Mouse (Mus musculus) hindbrain, embryonic 11.5 days (tissue): ENCODE measurements around the gene Tpo. TPM values are rescaled to one million over a fixed set of nuclear protein-coding genes. Genes with fewer than 3 reads are reported as not detected.

Experiments used
- ATAC-seq: fragments of 200-750 bp; cut with Nextera tagmentation; 2 replicates; pipeline ENCODE4 v1.8.0; 2017; ENCODE audit warnings: mild to moderate bottlenecking, moderate TSS enrichment, moderate library complexity; ENCODE audit not compliant: low FRiP score
- DNase-seq: peaks from one replicate; pipeline ENCODE4 v3.0.0-alpha.2; 2015; ENCODE audit warnings: low spot score
- H3K27ac ChIP-seq: fragments of 300-500 bp; sonication (generic); 2 replicates; pipeline ENCODE4 v1.5.1; 2014; ENCODE audit warnings: mild to moderate bottlenecking, low read depth, low read length
- H3K27me3 ChIP-seq: fragments of 300-500 bp; sonication (generic); 2 replicates; pipeline ENCODE4 v1.6.1; 2014; ENCODE audit warnings: mild to moderate bottlenecking, low read length, moderate library complexity, mixed read lengths; ENCODE audit not compliant: control insufficient read depth, insufficient read depth
- H3K36me3 ChIP-seq: fragments of 300-500 bp; sonication (generic); 2 replicates; pipeline ENCODE4 v1.6.1; 2014; ENCODE audit warnings: mild to moderate bottlenecking, low read length, moderate library complexity, mixed read lengths; ENCODE audit not compliant: control insufficient read depth, insufficient read depth
- H3K4me1 ChIP-seq: fragments of 300-500 bp; sonication (generic); replicated peaks from 2 replicates; pipeline ENCODE4 v1.6.1; 2014; ENCODE audit warnings: low read length, mixed read lengths; ENCODE audit not compliant: control insufficient read depth, insufficient read depth
- H3K4me2 ChIP-seq: fragments of 300-500 bp; sonication (generic); replicated peaks from 2 replicates; pipeline ENCODE4 v1.6.1; 2014; ENCODE audit warnings: mild to moderate bottlenecking, low read depth, low read length
- H3K4me3 ChIP-seq: fragments of 300-500 bp; sonication (generic); 2 replicates; pipeline ENCODE4 v1.5.1; 2014; ENCODE audit warnings: low read depth, low read length
- H3K9ac ChIP-seq: fragments of 300-500 bp; sonication (generic); 2 replicates; pipeline ENCODE4 v1.6.1; 2014; ENCODE audit warnings: low read depth, low read length
- H3K9me3 ChIP-seq: fragments of 300-500 bp; sonication (generic); 2 replicates; pipeline ENCODE4 v1.6.1; 2016; ENCODE audit warnings: low read length; ENCODE audit not compliant: control insufficient read depth
- WGBS: fragments of 180-500 bp; shearing (Covaris S2); extraction: QIAGEN DNeasy Blood & Tissue Kit; methylation state at CpG from one replicate; pipeline ENCODE4 v1.1.7; 2014; 5-methylcytosine and 5-hydroxymethylcytosine counted together
- polyA plus RNA-seq: library from polyadenylated mRNA; unstranded; fragments of >200 nt; fragmentation: Nextera tagmentation; extraction: Ambion mirVana; gene quantifications from 2 replicates; pipeline ENCODE4 v1.2.1, GENCODE M21; 2014

Tpo gene
- polyA plus RNA-seq, 1 experiment from 2014 or later: not detected

GRCm38 (mm10) chr12:30062118-30062505, 70.3 kb downstream of the Tpo start:
- WGBS: 29% methylated on average over 6 of the region's 6 CpGs
- Histone ChIP-seq H3K4me3 (no peak overlapping the region), H3K4me2 (no peak overlapping the region), H3K9me3 (no peaks in the 10 kb centered on the region), H3K4me1 (no peaks in the 10 kb centered on the region), H3K9ac (no peak overlapping the region), H3K27ac (no peak overlapping the region), H3K36me3 (no peaks in the 10 kb centered on the region), H3K27me3 (no peaks in the 10 kb centered on the region)
- DNase-seq (no peak), ATAC-seq (no peak)

- Histone ChIP-seq H3K4me2 (no peak overlapping the region), H3K4me1 (no peaks in the 10 kb centered on the region), H3K9ac (no peak overlapping the region), H3K9me3 (no peaks in the 10 kb centered on the region), H3K36me3 (no peaks in the 10 kb centered on the region), H3K4me3 (no peak overlapping the region), H3K27me3 (no peaks in the 10 kb centered on the region), H3K27ac (no peak overlapping the region)
- DNase-seq: no peak
- 25% methylated on average over 1 of the region's 1 CpGs for WGBS
- ATAC-seq: no peak
Measured at GRCm38 (mm10) chr12:30061503-30062117, 70.8 kb downstream of the Tpo start.

- Histone ChIP-seq H3K9ac (no peak overlapping the region), H3K27me3 (no peaks in the 10 kb centered on the region), H3K9me3 (no peaks in the 10 kb centered on the region), H3K4me3 (no peak overlapping the region), H3K36me3 (no peaks in the 10 kb centered on the region), H3K4me2 (no peak overlapping the region), H3K27ac (no peak overlapping the region), H3K4me1 (no peaks in the 10 kb centered on the region)
- ATAC-seq (no peak), DNase-seq (no peak)
- WGBS: 67% methylated on average over 6 of the region's 6 CpGs
Measured at GRCm38 (mm10) chr12:30058044-30058443, 74.4 kb downstream of the Tpo start.

- ATAC-seq (no peak), DNase-seq (no peak)
- Histone ChIP-seq H3K9me3 (no peaks in the 10 kb centered on the region), H3K4me3 (no peak overlapping the region), H3K27me3 (no peaks in the 10 kb centered on the region), H3K36me3 (no peaks in the 10 kb centered on the region), H3K4me2 (no peak overlapping the region), H3K4me1 (no peaks in the 10 kb centered on the region), H3K9ac (no peak overlapping the region), H3K27ac (no peak overlapping the region)
- 92% methylated on average over 11 of the region's 11 CpGs for WGBS
Measured at GRCm38 (mm10) chr12:30054761-30055540, 77.5 kb downstream of the Tpo start.

- H3K4me3 ChIP-seq: no peak overlapping the region
- no peaks in the 10 kb centered on the region for H3K9me3 ChIP-seq
- no peaks in the 10 kb centered on the region for H3K36me3 ChIP-seq
- H3K9ac ChIP-seq: no peak overlapping the region
- H3K4me2 ChIP-seq: no peak overlapping the region
- H3K27ac ChIP-seq: no peak overlapping the region
- no peaks in the 10 kb centered on the region for H3K27me3 ChIP-seq
- H3K4me1 ChIP-seq: no peaks in the 10 kb centered on the region
- ATAC-seq (no peak), DNase-seq (peak; percentile 75)
- 18% methylated on average over 4 of the region's 4 CpGs for WGBS
Measured at GRCm38 (mm10) chr12:30050235-30050634, 82.2 kb downstream of the Tpo start.

GRCm38 (mm10) chr12:30049818-30050217, 82.6 kb downstream of the Tpo start:
- H3K9me3 ChIP-seq: no peaks in the 10 kb centered on the region
- H3K4me1 ChIP-seq: no peaks in the 10 kb centered on the region
- DNase-seq (no peak), ATAC-seq (no peak)
- H3K9ac ChIP-seq: no peak overlapping the region
- H3K4me3 ChIP-seq: no peak overlapping the region
- no peak overlapping the region for H3K27ac ChIP-seq
- no peaks in the 10 kb centered on the region for H3K36me3 ChIP-seq
- 85% methylated on average over 9 of the region's 9 CpGs for WGBS
- no peak overlapping the region for H3K4me2 ChIP-seq
- no peaks in the 10 kb centered on the region for H3K27me3 ChIP-seq

- Histone ChIP-seq H3K4me1 (no peaks in the 10 kb centered on the region), H3K4me2 (no peak overlapping the region), H3K36me3 (no peaks in the 10 kb centered on the region), H3K9me3 (no peaks in the 10 kb centered on the region), H3K9ac (no peak overlapping the region), H3K27me3 (no peaks in the 10 kb centered on the region), H3K27ac (no peak overlapping the region), H3K4me3 (no peak overlapping the region)
- ATAC-seq: no peak
- no peak for DNase-seq
- WGBS: 73% methylated on average over 6 of the region's 6 CpGs
Measured at GRCm38 (mm10) chr12:30048848-30049247, 83.6 kb downstream of the Tpo start.

- ATAC-seq: no peak
Measured at GRCm38 (mm10) chr12:30040150-30040549, 92.3 kb downstream of the Tpo start.

GRCm38 (mm10) chr12:30039565-30039964, 92.9 kb downstream of the Tpo start:
- no peaks in the 10 kb centered on the region for H3K9me3 ChIP-seq
- no peak overlapping the region for H3K27ac ChIP-seq
- H3K36me3 ChIP-seq: no peaks in the 10 kb centered on the region
- WGBS: 33% methylated on average over 4 of the region's 4 CpGs
- H3K4me3 ChIP-seq: no peak overlapping the region
- peaks cover 4% of the 10 kb centered on the region; the same call in 1 of the 2 replicates for H3K4me1 ChIP-seq
- H3K9ac ChIP-seq: no peak overlapping the region
- H3K4me2 ChIP-seq: no peak overlapping the region
- H3K27me3 ChIP-seq: no peaks in the 10 kb centered on the region
- no peak for ATAC-seq
- peak; percentile 56 for DNase-seq

More at GRCm38 (mm10) chr12:30040150-30040549, 92.3 kb downstream of the Tpo start:
- Histone ChIP-seq H3K9me3 (no peaks in the 10 kb centered on the region), H3K4me2 (no peak overlapping the region), H3K36me3 (no peaks in the 10 kb centered on the region), H3K9ac (no peak overlapping the region), H3K4me1 (peaks cover 4% of the 10 kb centered on the region; the same call in 1 of the 2 replicates), H3K4me3 (no peak overlapping the region), H3K27me3 (no peaks in the 10 kb centered on the region), H3K27ac (no peak overlapping the region)
- WGBS: 31% methylated on average over 4 of the region's 4 CpGs
- peak; percentile 59 for DNase-seq
